Mouse (Mus musculus): ENCODE measurements around the gene Grik4.

DNA sequence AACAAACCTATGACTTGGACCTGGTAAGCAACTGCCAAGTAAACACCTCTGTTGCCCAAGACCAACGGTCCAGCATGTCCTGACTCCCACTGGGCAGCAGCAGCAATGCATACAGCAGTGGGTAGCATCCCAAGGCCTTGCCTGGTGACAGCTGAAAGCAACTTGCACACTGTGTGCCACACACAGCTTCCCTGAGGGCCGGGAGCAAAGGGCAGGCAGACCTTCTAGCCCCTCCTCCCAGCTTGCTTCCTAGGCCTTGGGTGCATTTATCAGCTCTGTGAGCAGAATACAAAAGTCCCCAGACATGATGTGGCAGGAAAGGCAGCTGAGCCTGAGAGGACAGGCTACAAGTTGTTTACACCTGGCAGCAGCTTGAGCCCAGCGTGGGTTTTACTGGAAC, 37.3 kb downstream of the Grik4 start:
- no peak for TF ChIP-seq GATA1 (IDR thresholded peaks at IDR 0.05; ENCODE audit: borderline replicate concordance, low read length)
- no peak for TF ChIP-seq FLI1 (IDR thresholded peaks at IDR 0.05; ENCODE audit: low read length)
